Mouse (Mus musculus): Measurements from ENCODE around the gene Cenpn.

DNA sequence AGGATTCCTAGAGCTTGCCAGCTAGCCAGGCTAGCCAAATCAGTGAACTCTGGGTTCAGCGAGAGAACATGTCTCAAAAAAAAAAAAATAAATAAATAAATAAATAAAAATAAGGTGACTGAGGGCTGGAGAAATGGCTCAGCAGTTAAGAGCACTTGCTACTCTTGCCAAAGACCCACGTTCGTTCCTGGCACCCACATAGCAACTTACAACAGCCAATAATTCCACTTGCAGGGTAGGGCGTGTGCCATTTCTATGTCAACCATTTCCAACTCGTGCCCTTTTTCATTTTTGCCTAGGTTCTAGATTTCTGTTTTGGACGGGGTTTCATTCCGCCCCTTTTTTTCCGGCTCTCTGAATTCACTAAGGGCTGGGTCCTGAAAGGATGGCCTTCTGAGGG is 56.5 kb downstream of the Cenpn start:
- TF ChIP-seq CTCF (IDR thresholded peaks at IDR 0.05; ENCODE audit: control insufficient read depth, insufficient read depth, insufficient read length) (no peak), MAX (IDR thresholded peaks at IDR 0.05) (no peak), USF1 (IDR thresholded peaks at IDR 0.05; ENCODE audit: low read depth) (no peak)
